Mouse (Mus musculus): ENCODE measurements around the gene Cox17. TPM values are rescaled to one million over a fixed set of nuclear protein-coding genes. Genes with fewer than 3 reads are reported as not detected.
A peak's percentile ranks its signal among the peaks of the same experiment; 100 is the strongest.

The Cox17 gene
- total RNA-seq, 2 experiments from 2014 or later = 131 to 133 TPM

- Histone ChIP-seq H3K4me3 (no peak overlapping the region), H3K27ac (no peak overlapping the region)
- DNase-seq (ENCODE audit: extremely low spot score in 1 of 2, low spot score in 2 of 2) = no peak
- intact Hi-C loops (cut with DNase I) = loop anchor here (5.0 kb wide), 1 partner anchor 108 kb away; no protein-coding TSS in a partner anchor
- no peak for TF ChIP-seq CTCF (IDR thresholded peaks at IDR 0.05)
Observed at GRCm38 (mm10) chr16:38374379-38375140, 27.8 kb downstream of the Cox17 start.

- Histone ChIP-seq H3K4me3 (no peak overlapping the region), H3K27ac (no peak overlapping the region)
- intact Hi-C loops (cut with DNase I) = loop anchor here (5.0 kb wide), 1 partner anchor 107 kb away; no protein-coding TSS in a partner anchor
- DNase-seq (ENCODE audit: extremely low spot score in 1 of 2, low spot score in 2 of 2) = no peak
- TF ChIP-seq CTCF (IDR thresholded peaks at IDR 0.05) = no peak
Observed at GRCm38 (mm10) chr16:38375182-38375581, 28.4 kb downstream of the Cox17 start.

- Histone ChIP-seq H3K27ac (peak overlapping the region; percentile 87), H3K4me3 (peak overlapping the region; percentile 48)
- intact Hi-C loops (cut with DNase I) = loop anchor here (2.0 to 5.0 kb wide), 2 partner anchors 76 to 106 kb away; partner anchors contain the start of gene Adprh
- DNase-seq (ENCODE audit: extremely low spot score in 1 of 2, low spot score in 2 of 2) = peak; percentile 30 to 43
- peak; percentile 51 for TF ChIP-seq CTCF (IDR thresholded peaks at IDR 0.05)
Observed at GRCm38 (mm10) chr16:38376163-38376840, 29.5 kb downstream of the Cox17 start.

- intact Hi-C loops (cut with DNase I) = loop anchor here (2.0 to 5.0 kb wide), 2 partner anchors 76 to 105 kb away; partner anchors contain the start of gene Adprh
Observed at GRCm38 (mm10) chr16:38376841-38377249, 30.1 kb downstream of the Cox17 start.

GRCm38 (mm10) chr16:38377546-38377945, 30.8 kb downstream of the Cox17 start:
- intact Hi-C loops (cut with DNase I) = loop anchor here (2.0 to 5.0 kb wide), 2 partner anchors 75 to 105 kb away; partner anchors contain the start of gene Adprh
- no peak for TF ChIP-seq CTCF (IDR thresholded peaks at IDR 0.05)
- DNase-seq (ENCODE audit: extremely low spot score in 1 of 2, low spot score in 2 of 2) = no peak
- Histone ChIP-seq H3K27ac (no peak overlapping the region), H3K4me3 (no peak overlapping the region)

More at GRCm38 (mm10) chr16:38376841-38377249, 30.1 kb downstream of the Cox17 start:
- DNase-seq (ENCODE audit: extremely low spot score in 1 of 2, low spot score in 2 of 2) = no peak
- H3K27ac ChIP-seq = peak overlapping the region; percentile 87
- no peak for TF ChIP-seq CTCF (IDR thresholded peaks at IDR 0.05)
- peak overlapping the region; percentile 48 for H3K4me3 ChIP-seq

- no peak overlapping the region for H3K27ac ChIP-seq
- intact Hi-C loops (cut with DNase I) = loop anchor here (5.0 kb wide), 1 partner anchor 104 kb away; no protein-coding TSS in a partner anchor
Observed at GRCm38 (mm10) chr16:38378591-38378990, 31.8 kb downstream of the Cox17 start.

GRCm38 (mm10) chr16:38379088-38379487, 32.3 kb downstream of the Cox17 start:
- TF ChIP-seq CTCF (IDR thresholded peaks at IDR 0.05) = no peak
- Histone ChIP-seq H3K4me3 (no peak overlapping the region), H3K27ac (no peak overlapping the region)
- intact Hi-C loops (cut with DNase I) = loop anchor here (5.0 kb wide), 1 partner anchor 103 kb away; no protein-coding TSS in a partner anchor
- DNase-seq (ENCODE audit: extremely low spot score in 1 of 2, low spot score in 2 of 2) = no peak

More at GRCm38 (mm10) chr16:38378591-38378990, 31.8 kb downstream of the Cox17 start:
- TF ChIP-seq CTCF (IDR thresholded peaks at IDR 0.05) = no peak
- no peak for DNase-seq (ENCODE audit: extremely low spot score in 1 of 2, low spot score in 2 of 2)
- no peak overlapping the region for H3K4me3 ChIP-seq

GRCm38 (mm10) chr16:38379493-38379892, 32.7 kb downstream of the Cox17 start:
- no peak overlapping the region for H3K4me3 ChIP-seq
- intact Hi-C loops (cut with DNase I) = loop anchor here (5.0 kb wide), 1 partner anchor 103 kb away; no protein-coding TSS in a partner anchor
- no peak for TF ChIP-seq CTCF (IDR thresholded peaks at IDR 0.05)
- H3K27ac ChIP-seq = no peak overlapping the region
- DNase-seq (ENCODE audit: extremely low spot score in 1 of 2, low spot score in 2 of 2) = no peak

GRCm38 (mm10) chr16:38379926-38380325, 33.1 kb downstream of the Cox17 start:
- Histone ChIP-seq H3K27ac (no peak overlapping the region), H3K4me3 (no peak overlapping the region)
- intact Hi-C loops (cut with DNase I) = loop anchor here (5.0 kb wide), 1 partner anchor 102 kb away; no protein-coding TSS in a partner anchor
- TF ChIP-seq CTCF (IDR thresholded peaks at IDR 0.05) = no peak
- DNase-seq (ENCODE audit: extremely low spot score in 1 of 2, low spot score in 2 of 2) = no peak

- TF ChIP-seq CTCF (IDR thresholded peaks at IDR 0.05) = no peak
- DNase-seq (ENCODE audit: extremely low spot score in 1 of 2, low spot score in 2 of 2) = no peak
- Histone ChIP-seq H3K4me3 (no peak overlapping the region), H3K27ac (no peak overlapping the region)
- intact Hi-C loops (cut with DNase I) = no loop called here
Observed at GRCm38 (mm10) chr16:38383683-38384082, 36.9 kb downstream of the Cox17 start.

GRCm38 (mm10) chr16:38385184-38385634, 38.4 kb downstream of the Cox17 start:
- H3K4me3 ChIP-seq = no peak overlapping the region
- H3K27ac ChIP-seq = no peak overlapping the region
- TF ChIP-seq CTCF (IDR thresholded peaks at IDR 0.05) = no peak
- intact Hi-C loops (cut with DNase I) = no loop called here
- no peak for DNase-seq (ENCODE audit: extremely low spot score in 1 of 2, low spot score in 2 of 2)

- intact Hi-C loops (cut with DNase I) = no loop called here
- TF ChIP-seq CTCF (IDR thresholded peaks at IDR 0.05) = no peak
- Histone ChIP-seq H3K27ac (no peak overlapping the region), H3K4me3 (no peak overlapping the region)
- DNase-seq (ENCODE audit: extremely low spot score in 1 of 2, low spot score in 2 of 2) = no peak
Observed at GRCm38 (mm10) chr16:38385700-38386099, 38.9 kb downstream of the Cox17 start.

All from left cerebral cortex, adult 2 months (tissue).